Mouse (Mus musculus) liver, postnatal 0 days (tissue): ENCODE results near the gene Adgrl1. TPM values are rescaled to one million over a fixed set of nuclear protein-coding genes. Genes with fewer than 3 reads are reported as not detected.

ENCODE experiments used
- ATAC-seq: fragments of 200-750 bp; cut with Nextera tagmentation; 2 replicates; pipeline ENCODE4 v1.8.0; 2017; ENCODE audit warnings: mild to moderate bottlenecking, moderate library complexity
- DNase-seq: peaks from one replicate; pipeline ENCODE4 v3.0.0-alpha.2; 2016
- H3K27ac ChIP-seq: fragments of 300-500 bp; sonication (generic); 2 replicates; pipeline ENCODE4 v1.5.1; 2014; ENCODE audit warnings: antibody characterized with exemption, moderate library complexity, mild to moderate bottlenecking, low read depth
- H3K27me3 ChIP-seq: fragments of 300-500 bp; sonication (generic); 2 replicates; pipeline ENCODE4 v1.6.1; 2014; ENCODE audit warnings: low read length, control low read depth, mixed read lengths; ENCODE audit not compliant: insufficient read depth
- H3K36me3 ChIP-seq: fragments of 300-500 bp; sonication (generic); replicated peaks from 2 replicates; pipeline ENCODE4 v1.6.1; 2014; ENCODE audit warnings: mild to moderate bottlenecking, control low read depth, low read length, moderate library complexity, mixed read lengths; ENCODE audit not compliant: insufficient read depth
- H3K4me1 ChIP-seq: fragments of 300-500 bp; sonication (generic); 2 replicates; pipeline ENCODE4 v1.6.1; 2014; ENCODE audit warnings: antibody characterized with exemption, mild to moderate bottlenecking, control low read depth; ENCODE audit not compliant: insufficient read depth
- H3K4me2 ChIP-seq: fragments of 300-500 bp; sonication (generic); 2 replicates; pipeline ENCODE4 v1.6.1; 2014; ENCODE audit warnings: low read depth, mild to moderate bottlenecking, low read length, moderate library complexity, mixed read lengths
- H3K4me3 ChIP-seq: fragments of 300-500 bp; sonication (generic); 2 replicates; pipeline ENCODE4 v1.5.1; 2014; ENCODE audit warnings: low read depth, low read length
- H3K9ac ChIP-seq: fragments of 300-500 bp; sonication (generic); replicated peaks from 2 replicates; pipeline ENCODE4 v1.6.1; 2014; ENCODE audit warnings: mild to moderate bottlenecking, moderate library complexity
- H3K9me3 ChIP-seq: fragments of 300-500 bp; sonication (generic); 2 replicates; pipeline ENCODE4 v1.6.1; 2016; ENCODE audit warnings: mild to moderate bottlenecking, control low read depth, low read length, mixed read lengths
- CTCF ChIP-seq: sonication (generic); IDR thresholded peaks from 2 replicates; pipeline ENCODE4 v1.5.1; 2016; ENCODE audit warnings: antibody characterized with exemption, low read depth
- EP300 ChIP-seq: IDR thresholded peaks from 2 replicates; pipeline ENCODE4 v1.6.1; 2016; ENCODE audit warnings: antibody characterized with exemption, low read depth, mild to moderate bottlenecking
- whole genome bisulfite sequencing: fragments of 180-500 bp; shearing (Covaris S2); extraction: QIAGEN DNeasy Blood & Tissue Kit; methylation state at CpG from one replicate; pipeline ENCODE4 v1.1.7; 2014; ENCODE audit not compliant: insufficient replicate concordance; 5-methylcytosine and 5-hydroxymethylcytosine counted together
- polyA plus RNA-seq: library from polyadenylated mRNA; unstranded; fragments of >200 nt; fragmentation: Nextera tagmentation; extraction: Ambion mirVana; gene quantifications from 2 replicates; pipeline ENCODE4 v1.2.1, GENCODE M21; 2015

Gene Adgrl1
- polyA plus RNA-seq, 1 experiment from 2014 or later = 0.96 TPM

- Histone ChIP-seq H3K4me3 (peak overlapping the region; percentile 66), H3K4me2 (peak overlapping the region; percentile 94), H3K4me1 (peaks cover 13% of the 10 kb centered on the region), H3K9ac (peak overlapping the region; percentile 65), H3K27me3 (peaks cover 36% of the 10 kb centered on the region), H3K27ac (peak overlapping the region; percentile 64), H3K9me3 (no peaks in the 10 kb centered on the region), H3K36me3 (no peaks in the 10 kb centered on the region)
- ATAC-seq = peak; percentile 10
- TF ChIP-seq CTCF (no peak), EP300 (no peak)
- under 1% methylated on average over 51 of the region's 100 CpGs for WGBS
- no peak for DNase-seq
These were observed 506 bp downstream of the Adgrl1 start for GRCm38 (mm10) chr8:83900266-83900956.

- Histone ChIP-seq H3K27ac (no peak overlapping the region), H3K9ac (peak overlapping the region; percentile 65; the same call in 1 of the 2 replicates), H3K36me3 (no peaks in the 10 kb centered on the region), H3K4me2 (peak overlapping the region; percentile 94), H3K4me1 (peaks cover 13% of the 10 kb centered on the region), H3K27me3 (peaks cover 36% of the 10 kb centered on the region), H3K9me3 (no peaks in the 10 kb centered on the region), H3K4me3 (peak overlapping the region; percentile 66)
- DNase-seq (no peak), ATAC-seq (no peak)
- under 1% methylated on average over 34 of the region's 40 CpGs for WGBS
- TF ChIP-seq EP300 (no peak), CTCF (no peak)
These were observed 1.0 kb downstream of the Adgrl1 start for GRCm38 (mm10) chr8:83900957-83901270.

- Histone ChIP-seq H3K27ac (no peak overlapping the region), H3K27me3 (peaks cover 35% of the 10 kb centered on the region), H3K9ac (no peak overlapping the region), H3K4me2 (peak overlapping the region; percentile 94; the same call in 1 of the 2 replicates), H3K4me3 (0 out of 2 replicates have a peak overlapping the region, but pooled peaks have one; percentile 66), H3K36me3 (no peaks in the 10 kb centered on the region), H3K9me3 (no peaks in the 10 kb centered on the region), H3K4me1 (peaks cover 13% of the 10 kb centered on the region)
- TF ChIP-seq CTCF (no peak), EP300 (no peak)
- 32% methylated on average over 14 of the region's 14 CpGs for WGBS
- DNase-seq (no peak), ATAC-seq (no peak)
These were observed 1.9 kb downstream of the Adgrl1 start for GRCm38 (mm10) chr8:83901566-83902485.

- H3K4me2 ChIP-seq = no peak overlapping the region
- TF ChIP-seq CTCF = 0 out of 2 replicates have a peak, but pooled peaks have one; percentile 7
- TF ChIP-seq EP300 = no peak
- H3K4me3 ChIP-seq = no peak overlapping the region
- H3K4me1 ChIP-seq = peaks cover 13% of the 10 kb centered on the region
- H3K27ac ChIP-seq = no peak overlapping the region
- no peak for DNase-seq
- peaks cover 24% of the 10 kb centered on the region for H3K27me3 ChIP-seq
- H3K36me3 ChIP-seq = no peaks in the 10 kb centered on the region
- no peaks in the 10 kb centered on the region for H3K9me3 ChIP-seq
- no peak for ATAC-seq
- H3K9ac ChIP-seq = no peak overlapping the region
- WGBS = 41% methylated on average over 12 of the region's 13 CpGs
These were observed 3.2 kb downstream of the Adgrl1 start for GRCm38 (mm10) chr8:83902961-83903666.

GRCm38 (mm10) chr8:83908583-83908982 lies 8.7 kb downstream of the Adgrl1 start:
- Histone ChIP-seq H3K27me3 (no peaks in the 10 kb centered on the region), H3K9me3 (no peaks in the 10 kb centered on the region), H3K4me3 (no peak overlapping the region), H3K9ac (no peak overlapping the region), H3K27ac (no peak overlapping the region), H3K4me1 (peaks cover 3% of the 10 kb centered on the region; the same call in 1 of the 2 replicates), H3K36me3 (no peaks in the 10 kb centered on the region), H3K4me2 (no peak overlapping the region)
- DNase-seq (no peak), ATAC-seq (no peak)
- no peak for TF ChIP-seq EP300
- TF ChIP-seq CTCF = no peak
- 56% methylated on average over 6 of the region's 6 CpGs for WGBS

- WGBS = 66% methylated on average over 7 of the region's 8 CpGs
These were observed 9.4 kb downstream of the Adgrl1 start for GRCm38 (mm10) chr8:83909311-83909710.

More at GRCm38 (mm10) chr8:83909311-83909710, 9.4 kb downstream of the Adgrl1 start:
- no peak overlapping the region for H3K27ac ChIP-seq
- H3K36me3 ChIP-seq = no peaks in the 10 kb centered on the region
- no peaks in the 10 kb centered on the region for H3K9me3 ChIP-seq
- no peak overlapping the region for H3K9ac ChIP-seq
- H3K4me2 ChIP-seq = no peak overlapping the region
- DNase-seq (no peak), ATAC-seq (no peak)
- H3K4me1 ChIP-seq = peaks cover 3% of the 10 kb centered on the region; the same call in 1 of the 2 replicates
- TF ChIP-seq CTCF = no peak
- H3K27me3 ChIP-seq = no peaks in the 10 kb centered on the region
- no peak overlapping the region for H3K4me3 ChIP-seq
